Mouse (Mus musculus): ENCODE measurements around the gene Lexm. TPM values are rescaled to one million over a fixed set of nuclear protein-coding genes. Genes with fewer than 3 reads are reported as not detected.

Lexm gene
- polyA plus RNA-seq, 1 experiment from 2014 or later: 0.70 TPM

DNA sequence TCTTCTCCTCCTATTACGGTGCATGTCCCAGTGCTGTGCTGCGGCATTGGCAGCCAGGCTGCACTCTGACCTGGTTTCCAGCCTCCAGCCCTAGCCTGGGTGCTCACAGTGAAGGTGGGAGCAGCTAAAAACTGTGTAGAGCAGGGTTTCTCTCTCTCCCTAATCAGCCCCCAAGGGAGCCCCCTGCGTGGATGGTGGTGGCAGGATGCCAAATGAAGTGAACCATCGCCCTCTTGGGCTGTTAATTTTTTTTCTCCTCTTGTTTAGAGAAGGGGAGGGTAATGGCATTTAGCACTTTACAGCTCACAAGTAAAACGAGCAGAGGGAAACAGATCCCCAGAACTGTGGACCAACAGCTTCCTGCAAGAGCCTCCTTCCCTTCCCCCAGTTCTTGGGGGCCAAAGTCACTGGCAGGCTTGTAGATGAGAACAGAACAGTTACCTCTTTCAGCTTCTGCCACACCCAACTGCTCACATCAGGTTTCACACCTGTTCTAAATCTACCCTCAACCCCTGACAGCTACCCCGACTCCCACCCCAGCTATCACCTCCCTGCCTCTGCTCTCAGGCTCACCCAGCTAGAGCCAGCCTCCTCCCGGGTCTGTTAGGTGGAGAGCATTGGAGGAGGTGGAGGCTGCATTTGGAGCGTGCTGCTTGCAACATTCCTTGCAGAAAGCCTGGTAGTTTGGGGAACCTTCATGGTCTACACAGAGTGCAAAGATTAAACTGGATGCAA is 26.6 kb upstream of the Lexm start:
- Histone ChIP-seq H3K9me3 (replicated peaks) (0 out of 2 replicates have a peak, but pooled peaks cover 3% of the 10 kb centered on the region), H3K4me3 (no peak overlapping the region), H3K4me1 (peaks cover 8% of the 10 kb centered on the region), H3K27ac (no peak overlapping the region), H3K4me2 (replicated peaks) (no peak overlapping the region), H3K27me3 (peaks cover 13% of the 10 kb centered on the region), H3K36me3 (no peaks in the 10 kb centered on the region), H3K9ac (no peak overlapping the region)
- 44% methylated on average over 8 of the region's 8 CpGs for WGBS
- ATAC-seq (ENCODE audit: low FRiP score): no peak

DNA sequence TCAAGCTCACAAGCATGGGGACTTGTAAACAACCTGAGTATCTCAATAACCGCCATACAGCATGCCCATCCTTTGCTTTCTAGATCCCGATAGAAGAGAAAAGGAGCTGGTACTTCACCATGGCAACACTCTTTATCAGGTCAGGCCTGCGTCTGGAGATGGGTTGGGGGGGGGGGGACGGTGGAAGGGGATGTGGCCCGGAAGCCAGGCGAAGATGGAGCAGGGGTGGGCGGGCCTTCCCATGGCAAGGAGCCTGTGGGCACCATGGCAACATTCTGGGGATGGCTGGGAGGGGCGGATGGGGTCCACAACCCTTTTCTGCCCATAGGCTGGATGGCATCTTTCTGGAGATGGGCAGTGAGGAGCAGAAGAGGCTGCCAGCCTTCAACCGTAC is 17.0 kb upstream of the Lexm start:
- Histone ChIP-seq H3K4me3 (no peak overlapping the region), H3K27me3 (peaks cover 3% of the 10 kb centered on the region; the same call in 1 of the 2 replicates), H3K4me2 (replicated peaks) (no peak overlapping the region), H3K36me3 (no peaks in the 10 kb centered on the region), H3K9me3 (replicated peaks) (no peaks in the 10 kb centered on the region), H3K4me1 (peaks cover 21% of the 10 kb centered on the region), H3K9ac (no peak overlapping the region), H3K27ac (peak overlapping the region; percentile 71; the same call in 1 of the 2 replicates)
- ATAC-seq (ENCODE audit: low FRiP score): no peak
- WGBS: 54% methylated on average over 8 of the region's 9 CpGs

DNA sequence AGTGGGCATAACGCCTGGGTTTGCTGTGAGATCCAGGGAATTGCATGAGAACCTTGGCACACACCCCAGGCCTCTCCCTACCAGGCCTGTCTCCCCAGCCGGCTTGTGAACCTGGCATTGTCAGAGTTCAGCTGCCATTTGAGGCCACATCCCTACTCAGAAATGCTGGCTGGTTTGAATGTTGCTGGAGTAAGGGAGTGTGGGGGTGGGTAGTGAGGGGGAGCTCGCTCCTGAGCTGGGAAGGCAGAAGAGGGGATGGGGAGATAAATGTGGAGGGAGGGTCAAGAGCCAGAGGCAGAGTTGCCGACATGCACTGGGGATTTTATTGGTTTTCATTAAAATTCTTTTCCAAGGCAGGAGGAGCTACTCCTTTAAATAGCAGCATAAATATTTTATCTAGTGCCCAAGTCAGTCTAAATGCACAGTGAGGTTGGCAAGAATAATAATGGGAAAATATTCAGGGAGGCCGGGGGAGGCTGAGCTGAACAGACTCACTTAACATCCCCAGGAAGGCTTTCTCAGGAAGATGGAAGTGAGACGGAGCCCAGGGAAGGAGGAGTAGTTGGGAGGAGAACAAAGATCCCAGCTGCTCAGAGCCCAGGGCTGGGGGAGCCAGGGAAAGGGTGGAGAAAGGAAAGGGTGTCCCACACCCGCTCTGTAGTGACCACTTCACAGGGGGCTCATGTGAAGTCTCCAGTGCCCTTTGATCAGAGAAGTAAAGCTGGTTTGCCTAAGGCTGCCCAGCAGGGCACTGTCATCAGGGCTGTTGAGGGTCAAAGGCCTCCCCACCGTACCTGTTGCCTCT is 16.4 kb upstream of the Lexm start:
- Histone ChIP-seq H3K4me2 (replicated peaks) (no peak overlapping the region), H3K4me1 (peaks cover 21% of the 10 kb centered on the region), H3K9me3 (replicated peaks) (no peaks in the 10 kb centered on the region), H3K9ac (no peak overlapping the region), H3K27me3 (peaks cover 3% of the 10 kb centered on the region; the same call in 1 of the 2 replicates), H3K36me3 (no peaks in the 10 kb centered on the region), H3K27ac (peak overlapping the region; percentile 71), H3K4me3 (no peak overlapping the region)
- WGBS: 27% methylated on average over 8 of the region's 8 CpGs
- ATAC-seq (ENCODE audit: low FRiP score): 0 out of 2 replicates have a peak, but pooled peaks have one; percentile 32

DNA sequence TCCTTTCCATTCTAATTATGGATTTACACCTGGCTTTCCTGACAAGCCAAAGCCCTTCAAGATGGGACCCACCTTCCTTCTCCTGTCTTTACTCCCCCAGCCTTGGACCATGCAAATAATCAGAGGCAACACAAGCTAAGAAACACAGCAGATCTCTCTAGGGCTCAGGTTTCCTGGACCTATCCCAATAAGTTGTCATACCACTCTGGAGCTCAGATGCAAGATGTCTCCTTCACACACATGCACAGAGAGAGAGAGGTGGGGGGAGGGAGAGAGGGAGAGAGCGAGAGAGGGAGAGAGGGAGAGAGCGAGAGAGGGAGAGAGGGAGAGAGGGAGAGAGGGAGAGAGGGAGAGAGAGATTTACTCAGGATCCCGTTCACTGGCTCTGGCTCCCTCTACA is 15.3 kb upstream of the Lexm start:
- Histone ChIP-seq H3K9ac (no peak overlapping the region), H3K36me3 (no peaks in the 10 kb centered on the region), H3K4me1 (peaks cover 21% of the 10 kb centered on the region), H3K9me3 (replicated peaks) (no peaks in the 10 kb centered on the region), H3K27ac (no peak overlapping the region), H3K27me3 (peaks cover 3% of the 10 kb centered on the region; the same call in 1 of the 2 replicates), H3K4me3 (no peak overlapping the region), H3K4me2 (replicated peaks) (no peak overlapping the region)
- ATAC-seq (ENCODE audit: low FRiP score): no peak
- WGBS: 50% methylated on average over 1 of the region's 3 CpGs

DNA sequence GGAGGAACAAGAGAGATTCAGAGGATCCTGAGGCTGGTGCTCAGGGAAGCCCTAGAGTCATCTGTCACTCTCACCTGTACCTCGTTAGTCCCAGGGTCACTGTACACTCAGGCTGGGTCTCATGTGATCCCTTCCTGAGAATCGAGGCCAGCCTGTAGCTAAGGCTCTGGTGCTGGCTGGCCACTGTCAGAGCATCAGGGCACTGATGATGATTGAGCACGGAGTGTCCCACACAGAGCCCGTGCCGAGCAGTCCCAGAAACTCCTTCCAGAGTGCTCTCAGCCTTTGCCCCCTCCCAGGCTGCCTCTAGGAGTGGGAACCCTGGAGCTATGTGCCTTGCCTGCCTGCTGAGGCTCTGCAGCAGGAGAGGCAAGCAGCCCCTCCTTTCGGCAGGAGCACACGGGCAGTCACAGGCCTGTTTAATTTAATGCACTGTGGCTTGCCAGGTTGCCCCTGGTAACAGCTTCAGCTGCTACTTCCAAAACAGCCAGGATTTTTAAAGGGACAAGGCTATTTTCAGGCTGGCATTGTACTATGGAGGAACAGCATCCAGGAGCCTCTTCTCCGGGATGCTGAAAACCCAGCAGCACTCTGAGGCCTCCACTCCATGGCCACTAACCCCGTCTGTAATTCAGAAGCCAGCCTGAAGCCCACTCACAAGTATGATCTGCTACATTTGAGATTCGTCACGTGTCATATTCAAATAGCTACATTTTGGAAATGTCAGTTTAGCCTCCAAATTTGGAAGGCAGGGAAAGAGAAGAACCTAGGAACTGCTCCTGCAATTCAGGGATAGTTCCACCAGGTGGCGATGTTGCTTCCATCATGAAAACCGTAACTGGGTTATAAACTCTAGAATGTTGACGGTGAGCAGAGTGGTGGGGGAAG is 13.5 kb upstream of the Lexm start:
- Histone ChIP-seq H3K36me3 (no peaks in the 10 kb centered on the region), H3K4me1 (peaks cover 21% of the 10 kb centered on the region), H3K27me3 (peaks cover 9% of the 10 kb centered on the region), H3K9ac (no peak overlapping the region), H3K4me2 (replicated peaks) (peak overlapping the region; percentile 26), H3K4me3 (no peak overlapping the region), H3K27ac (peak overlapping the region; percentile 62; the same call in 1 of the 2 replicates), H3K9me3 (replicated peaks) (no peaks in the 10 kb centered on the region)
- 24% methylated on average over 14 of the region's 14 CpGs for WGBS
- ATAC-seq (ENCODE audit: low FRiP score): peak; percentile 75

DNA sequence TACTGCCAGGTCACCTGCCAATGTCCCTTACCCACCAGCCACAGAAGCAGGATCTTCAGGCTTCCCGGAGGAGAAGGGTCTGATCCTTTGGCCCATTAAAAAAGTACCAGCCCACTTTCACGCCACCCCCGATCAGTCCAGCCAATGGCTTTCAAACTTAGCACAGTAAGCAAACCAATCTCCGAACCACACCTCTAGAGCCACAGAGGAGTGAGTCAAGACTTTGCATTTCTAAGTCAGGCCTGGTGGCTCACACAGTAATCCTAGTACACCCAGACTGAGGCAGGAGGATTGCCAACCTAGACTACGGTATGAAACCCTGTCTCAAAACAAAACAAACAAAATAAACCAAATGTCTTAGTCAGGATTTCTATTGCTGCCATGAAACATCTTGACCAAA is 12.3 kb upstream of the Lexm start:
- ATAC-seq (ENCODE audit: low FRiP score): no peak
- Histone ChIP-seq H3K27me3 (peaks cover 18% of the 10 kb centered on the region), H3K4me3 (no peak overlapping the region), H3K27ac (no peak overlapping the region), H3K4me2 (replicated peaks) (no peak overlapping the region), H3K4me1 (peaks cover 21% of the 10 kb centered on the region), H3K9me3 (replicated peaks) (no peaks in the 10 kb centered on the region), H3K9ac (no peak overlapping the region), H3K36me3 (no peaks in the 10 kb centered on the region)
- 80% methylated on average over 5 of the region's 5 CpGs for WGBS

DNA sequence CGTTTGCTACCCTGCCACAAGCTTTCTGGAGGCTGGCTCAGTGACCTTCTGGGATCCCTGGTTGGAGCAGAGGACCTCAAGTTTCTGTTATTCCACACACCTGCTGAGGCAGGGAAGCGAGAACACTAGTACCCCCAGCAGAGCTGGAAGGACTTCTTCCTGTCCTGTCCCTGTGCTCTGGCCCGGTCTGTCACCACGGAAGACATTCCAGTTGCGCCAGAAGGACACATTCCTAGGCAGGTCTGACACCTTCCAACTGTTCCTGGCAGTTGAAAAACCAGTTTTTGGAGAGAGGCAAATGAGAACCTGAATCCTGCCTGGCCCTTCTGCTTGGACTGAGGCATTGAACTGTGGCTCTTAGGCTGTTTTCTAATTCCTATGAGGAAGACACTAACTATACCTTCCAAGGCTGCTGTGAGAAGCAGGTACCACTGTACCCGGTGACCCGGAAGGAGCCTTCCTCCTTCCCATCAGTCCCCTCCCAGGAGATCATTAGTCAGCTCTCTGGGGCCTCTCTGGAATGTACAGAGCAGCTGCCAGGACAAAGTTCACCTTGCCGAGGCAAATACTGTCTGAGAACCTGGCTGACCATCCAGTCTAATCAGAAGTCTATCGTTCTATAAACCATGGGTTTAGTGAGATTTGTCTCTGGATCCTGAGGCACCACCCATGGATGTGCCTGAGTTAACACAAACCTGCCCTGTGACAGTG is 11.8 kb upstream of the Lexm start:
- H3K36me3 ChIP-seq: no peaks in the 10 kb centered on the region
- no peak for ATAC-seq (ENCODE audit: low FRiP score)
- no peak overlapping the region for H3K4me2 ChIP-seq (replicated peaks)
- 58% methylated on average over 9 of the region's 9 CpGs for WGBS
- H3K27me3 ChIP-seq: peaks cover 24% of the 10 kb centered on the region
- H3K9ac ChIP-seq: no peak overlapping the region
- H3K4me1 ChIP-seq: peaks cover 18% of the 10 kb centered on the region
- no peak overlapping the region for H3K4me3 ChIP-seq
- H3K27ac ChIP-seq: no peak overlapping the region
- no peaks in the 10 kb centered on the region for H3K9me3 ChIP-seq (replicated peaks)

DNA sequence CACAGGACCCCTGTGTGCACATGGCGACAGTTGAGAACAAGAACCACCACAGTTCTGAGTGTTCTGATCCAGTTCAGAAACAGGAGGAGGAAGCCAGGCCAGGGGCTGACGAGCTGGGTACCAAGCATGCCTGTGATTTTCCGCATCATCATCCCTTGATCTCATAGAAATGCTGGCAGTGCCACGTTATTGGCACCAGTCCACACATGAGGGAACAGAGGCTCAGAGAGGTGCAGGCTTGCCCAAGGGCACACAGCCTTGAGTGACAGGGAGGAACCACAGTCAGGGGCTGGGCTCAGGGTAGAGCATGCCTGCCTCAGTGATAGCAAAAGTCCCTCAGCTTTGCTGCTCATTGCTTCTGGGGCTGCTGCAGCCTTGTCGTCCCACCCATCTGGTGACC is 10.8 kb upstream of the Lexm start:
- Histone ChIP-seq H3K27me3 (peaks cover 34% of the 10 kb centered on the region), H3K27ac (no peak overlapping the region), H3K4me2 (replicated peaks) (no peak overlapping the region), H3K4me3 (no peak overlapping the region), H3K4me1 (peaks cover 10% of the 10 kb centered on the region), H3K36me3 (no peaks in the 10 kb centered on the region), H3K9me3 (replicated peaks) (no peaks in the 10 kb centered on the region), H3K9ac (no peak overlapping the region)
- 84% methylated on average over 5 of the region's 5 CpGs for WGBS
- ATAC-seq (ENCODE audit: low FRiP score): no peak

DNA sequence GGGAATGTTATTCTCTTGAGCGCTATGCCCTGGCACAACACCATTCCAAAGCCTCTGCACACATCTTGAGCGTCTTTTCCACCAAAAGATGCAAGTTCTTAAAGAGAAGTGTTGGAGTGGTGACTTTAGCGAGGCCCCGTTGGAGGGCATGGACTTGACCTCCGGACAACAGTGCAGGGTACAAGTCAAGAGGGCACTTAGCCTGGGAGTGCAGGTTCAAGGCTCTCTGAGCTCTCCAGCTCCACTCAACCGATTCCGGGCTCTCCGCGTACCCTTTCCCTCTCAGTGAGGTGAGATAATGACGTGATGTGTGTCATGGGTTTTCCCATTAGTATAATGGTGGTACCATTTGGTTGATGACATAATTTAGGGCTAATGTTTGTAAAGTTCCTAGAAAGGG is 7.2 kb upstream of the Lexm start:
- Histone ChIP-seq H3K4me3 (no peak overlapping the region), H3K9me3 (replicated peaks) (no peaks in the 10 kb centered on the region), H3K9ac (no peak overlapping the region), H3K4me2 (replicated peaks) (no peak overlapping the region), H3K27ac (no peak overlapping the region), H3K27me3 (peaks cover 48% of the 10 kb centered on the region), H3K4me1 (no peaks in the 10 kb centered on the region), H3K36me3 (no peaks in the 10 kb centered on the region)
- ATAC-seq (ENCODE audit: low FRiP score): no peak
- 89% methylated on average over 10 of the region's 10 CpGs for WGBS

DNA sequence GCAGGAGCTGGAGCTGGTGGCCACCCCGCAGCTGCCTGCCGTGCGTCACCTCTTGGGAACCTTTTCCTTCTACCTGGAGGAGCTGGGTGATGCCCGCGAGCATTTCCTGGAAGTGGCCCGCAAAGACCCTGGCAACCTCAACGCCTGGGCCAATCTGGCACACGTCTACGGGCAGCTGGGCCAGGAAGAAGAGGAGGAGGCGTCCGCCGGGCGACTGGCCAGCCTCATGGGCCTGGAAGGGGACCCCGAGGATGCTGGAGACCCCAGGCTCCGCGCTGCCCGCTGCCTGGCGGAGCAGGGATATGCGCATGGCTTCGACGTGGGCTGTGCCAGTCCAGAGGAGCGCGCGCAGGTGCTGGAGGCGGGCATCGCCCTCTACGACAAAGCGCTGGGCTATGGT is 5.7 kb upstream of the Lexm start:
- no peaks in the 10 kb centered on the region for H3K9me3 ChIP-seq (replicated peaks)
- peaks cover 48% of the 10 kb centered on the region for H3K27me3 ChIP-seq
- H3K4me3 ChIP-seq: no peak overlapping the region
- ATAC-seq (ENCODE audit: low FRiP score): no peak
- no peaks in the 10 kb centered on the region for H3K36me3 ChIP-seq
- H3K27ac ChIP-seq: no peak overlapping the region
- 31% methylated on average over 28 of the region's 28 CpGs for WGBS
- H3K4me2 ChIP-seq (replicated peaks): no peak overlapping the region
- H3K9ac ChIP-seq: no peak overlapping the region
- no peaks in the 10 kb centered on the region for H3K4me1 ChIP-seq

DNA sequence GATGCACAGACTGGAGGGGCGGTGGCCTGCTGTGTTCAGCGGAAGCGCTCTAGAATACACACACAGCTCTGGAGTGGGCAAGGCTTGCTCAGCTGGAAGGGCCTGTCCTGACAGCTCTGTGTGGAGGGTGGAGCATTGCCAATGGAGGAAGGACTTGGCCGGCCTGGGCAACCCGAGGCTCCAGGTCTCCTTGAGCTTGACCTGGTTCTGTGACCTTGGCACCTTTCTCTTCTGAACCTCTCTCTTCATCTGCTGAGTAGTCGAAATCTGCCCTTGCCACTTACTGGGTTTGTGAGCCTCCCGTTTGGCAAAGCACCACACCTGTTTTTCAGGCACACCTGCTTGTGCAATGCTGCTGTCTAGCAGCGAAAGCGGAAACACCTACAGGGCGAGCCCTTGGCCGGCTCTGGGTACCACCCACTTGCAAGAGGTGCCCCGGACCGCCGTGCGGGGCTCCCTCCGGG is 5.0 kb upstream of the Lexm start, which contains the start of gene Ttc22:
Gene Ttc22 (plus strand): TSS at position 403 of the 464 bp plus-strand sequence.
- Histone ChIP-seq H3K36me3 (no peaks in the 10 kb centered on the region), H3K9me3 (replicated peaks) (no peaks in the 10 kb centered on the region), H3K4me1 (peaks cover 6% of the 10 kb centered on the region), H3K4me2 (replicated peaks) (0 out of 2 replicates have a peak within 1 kb of the TSS, but pooled peaks have one; percentile 8), H3K9ac (no peak within 1 kb of the TSS), H3K4me3 (no peak within 1 kb of the TSS), H3K27ac (no peak within 1 kb of the TSS), H3K27me3 (peaks cover 52% of the 10 kb centered on the region)
- WGBS: 21% methylated on average over 16 of the region's 16 CpGs
- ATAC-seq (ENCODE audit: low FRiP score): no peak
